Mouse (Mus musculus) ES-Bruce4 (cell line): Measurements from ENCODE around the gene Fam120b.

ENCODE experiments used
- CTCF ChIP-seq: IDR thresholded peaks from one replicate; pipeline ENCODE4 v1.8.1; 2011; ENCODE audit warnings: low read depth, low read length
- EP300 ChIP-seq: IDR thresholded peaks from 2 replicates; pipeline ENCODE4 v1.6.1; 2011; ENCODE audit warnings: low read depth, low read length; ENCODE audit not compliant: insufficient read depth
- POLR2A ChIP-seq: IDR thresholded peaks from one replicate; pipeline ENCODE4 v1.8.1; 2011; ENCODE audit warnings: low read length; ENCODE audit not compliant: insufficient read depth

- no peak for TF ChIP-seq POLR2A
- no peak for TF ChIP-seq CTCF
- no peak for TF ChIP-seq EP300
Observed at GRCm38 (mm10) chr17:15354006-15354405, 42.0 kb upstream of the Fam120b start.
